Mouse (Mus musculus) layer of hippocampus, adult 6 months (tissue): ENCODE measurements around the gene Olfr1228. TPM values are rescaled to one million over a fixed set of nuclear protein-coding genes. Genes with fewer than 3 reads are reported as not detected.

Experiments
- long read RNA-seq, 2 experiments: library from polyadenylated mRNA; unstranded; transcript quantifications; one replicate each; pipeline ENCODE4 v2.0.0; 2019 to 2020
- polyA plus RNA-seq: library from polyadenylated mRNA; unstranded; fragments of <200 nt; fragmentation: Nextera tagmentation; gene quantifications from 2 replicates; pipeline ENCODE4 v1.2.3, GENCODE M21; 2021

The Olfr1228 gene
- polyA plus RNA-seq = not detected in 2 replicates
- long read RNA-seq, experiment 1 = 0 reads
- long read RNA-seq, experiment 2 = 0 reads

DNA sequence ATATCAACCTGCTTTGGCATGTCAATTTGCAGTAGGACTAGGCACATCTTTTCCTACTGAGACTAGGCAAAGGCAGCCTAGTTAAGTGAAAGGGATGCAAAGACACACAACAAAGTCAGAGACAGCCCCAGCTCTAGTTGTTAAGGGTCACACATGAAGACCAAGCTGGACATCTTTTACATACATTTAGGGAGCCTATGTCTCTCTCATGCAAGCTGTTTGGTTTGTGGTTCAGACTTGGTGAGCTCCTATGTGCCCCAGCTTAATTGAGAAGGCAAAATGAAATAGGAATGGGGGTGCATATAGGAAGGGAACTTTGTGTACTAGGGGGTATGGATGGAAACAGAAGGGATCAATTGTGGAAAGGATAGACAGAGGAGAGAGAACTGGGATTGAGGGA lies at the start of gene Olfr1228:
TSS of gene Olfr1228 (minus strand) at position 101 of the 400 bp plus-strand sequence.

DNA sequence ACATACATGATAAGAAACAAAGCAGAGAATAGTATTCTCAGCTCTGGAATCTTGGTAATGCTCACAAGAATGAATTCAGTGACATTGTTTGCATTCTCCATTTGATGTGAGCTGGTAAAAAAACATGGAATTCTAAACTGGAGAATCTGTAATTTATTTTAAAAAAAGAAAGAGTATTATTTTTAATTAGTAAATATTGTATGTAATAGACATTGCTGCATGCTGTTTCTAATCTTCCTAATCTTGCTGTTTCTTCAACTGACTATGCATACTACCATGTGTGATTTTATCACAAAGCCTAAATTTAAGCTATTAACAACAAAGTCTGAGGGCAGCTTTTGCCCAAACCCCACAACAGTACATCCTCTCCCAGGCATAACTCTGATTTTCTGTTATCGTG lies 43.3 kb upstream of the Olfr1228 start, which contains the start of gene Olfr1230:
TSS of gene Olfr1230 (minus strand) at position 101 of the 400 bp plus-strand sequence.

DNA sequence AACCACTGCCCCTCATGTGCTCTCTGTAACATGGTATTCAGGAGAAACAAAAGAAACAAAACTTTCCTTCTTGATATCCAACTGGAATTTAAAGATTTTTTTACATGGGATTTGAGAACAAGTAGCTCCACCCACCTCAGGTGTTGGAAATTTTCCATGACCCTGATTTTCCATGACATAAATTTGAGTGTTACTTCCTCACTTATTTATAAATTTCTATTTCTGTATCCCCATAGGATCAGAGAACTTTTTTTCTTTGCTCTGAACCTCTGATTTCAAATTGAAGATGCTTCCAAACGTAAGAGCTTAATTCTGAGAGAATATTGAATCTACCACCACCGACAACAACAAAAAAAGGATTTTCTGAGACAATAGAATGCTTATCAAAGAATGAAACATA lies 34.1 kb upstream of the Olfr1228 start, which contains the start of gene Olfr1229:
TSS of gene Olfr1229 (minus strand) at position 101 of the 400 bp plus-strand sequence.

DNA sequence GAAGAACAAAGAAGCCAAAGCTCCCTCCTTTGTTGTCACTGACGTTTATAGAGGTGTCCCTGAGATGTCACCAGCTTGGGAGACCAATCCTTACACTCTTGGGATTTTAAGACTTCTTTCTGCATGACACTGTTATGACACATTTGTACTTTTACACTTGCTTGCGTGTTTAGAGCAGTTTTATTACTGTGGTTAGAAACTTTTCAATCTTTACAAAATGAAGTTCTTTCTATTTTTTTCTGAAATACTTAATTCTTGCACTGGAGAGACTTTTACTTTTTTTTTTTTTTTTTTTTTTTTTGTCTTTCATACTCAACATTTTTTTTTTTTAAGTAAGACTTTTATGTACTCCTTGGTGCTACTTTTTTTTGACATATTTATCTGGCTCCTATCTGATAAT lies 53.9 kb downstream of the Olfr1228 start, which contains the start of gene Olfr1226:
TSS of gene Olfr1226 (minus strand) at position 101 of the 400 bp plus-strand sequence.

Other genes starting within 250 kb of the Olfr1228 start
- gene Olfr1215, start 247.1 kb downstream of the Olfr1228 start, polyA plus RNA-seq = not detected in 2 replicates
- gene Olfr1216, start 235.7 kb downstream of the Olfr1228 start, polyA plus RNA-seq = not detected in 2 replicates
- not detected in 2 replicates for gene Olfr1217, start 222.0 kb downstream of the Olfr1228 start, polyA plus RNA-seq
- not detected in 2 replicates for gene Olfr1218, start 192.9 kb downstream of the Olfr1228 start, polyA plus RNA-seq
- gene Olfr1219, start 170.5 kb downstream of the Olfr1228 start, polyA plus RNA-seq = not detected in 2 replicates
- gene Olfr1220, start 147.2 kb downstream of the Olfr1228 start, polyA plus RNA-seq = not detected in 2 replicates
- gene Olfr1221, start 136.8 kb downstream of the Olfr1228 start, polyA plus RNA-seq = not detected in 2 replicates
- gene Olfr1222, start 121.0 kb downstream of the Olfr1228 start, polyA plus RNA-seq = not detected in 2 replicates
- gene Olfr1223, start 102.5 kb downstream of the Olfr1228 start, polyA plus RNA-seq = not detected in 2 replicates
- gene Olfr1224-ps1, start 90.0 kb downstream of the Olfr1228 start, polyA plus RNA-seq = not detected in 2 replicates
- gene Olfr1225, start 79.4 kb downstream of the Olfr1228 start, polyA plus RNA-seq = not detected in 2 replicates
- gene Olfr1226, start 54.0 kb downstream of the Olfr1228 start, polyA plus RNA-seq = not detected in 2 replicates
- not detected in 2 replicates for gene Olfr1229, start 34.0 kb upstream of the Olfr1228 start, polyA plus RNA-seq
- not detected in 2 replicates for gene Olfr1230, start 43.2 kb upstream of the Olfr1228 start, polyA plus RNA-seq
- not detected in 2 replicates for gene Olfr1231, start 53.0 kb upstream of the Olfr1228 start, polyA plus RNA-seq
- gene Olfr1232, start 75.6 kb upstream of the Olfr1228 start, polyA plus RNA-seq = not detected in 2 replicates
- not detected in 2 replicates for gene Olfr1233, start 88.3 kb upstream of the Olfr1228 start, polyA plus RNA-seq
- not detected in 2 replicates for gene Olfr1234, start 110.8 kb upstream of the Olfr1228 start, polyA plus RNA-seq
- not detected in 2 replicates for gene Olfr1238, start 155.6 kb upstream of the Olfr1228 start, polyA plus RNA-seq
- gene Olfr1239, start 166.3 kb upstream of the Olfr1228 start, polyA plus RNA-seq = not detected in 2 replicates
- gene Olfr1240, start 188.9 kb upstream of the Olfr1228 start, polyA plus RNA-seq = not detected in 2 replicates
- not detected in 2 replicates for gene Olfr1241, start 233.1 kb upstream of the Olfr1228 start, polyA plus RNA-seq
- gene Olfr1242, start 244.3 kb upstream of the Olfr1228 start, polyA plus RNA-seq = not detected in 2 replicates